Mouse (Mus musculus) MN1 (cell line): ENCODE results near the gene Rc3h1.
"Not testable (repeated sequence)": the region's sequence is repeated elsewhere in the genome, so short reads cannot be mapped to it uniquely, and the experiment has no call there.

Experiments used
- DNase-seq: peaks from one replicate; pipeline ENCODE4 v3.0.0-alpha.2; 2016; ENCODE audit warnings: low spot score

Gene Rc3h1

GRCm38 (mm10) chr1:160963199-160963598 is 57.0 kb downstream of the Rc3h1 start:
- DNase-seq, result no peak

GRCm38 (mm10) chr1:160967268-160967667 is 61.0 kb downstream of the Rc3h1 start:
- DNase-seq, result no peak

- no peak for DNase-seq
Observed at GRCm38 (mm10) chr1:160968643-160969042, 62.4 kb downstream of the Rc3h1 start.

- no peak for DNase-seq
Observed at GRCm38 (mm10) chr1:160978071-160978735, 72.0 kb downstream of the Rc3h1 start, which contains the start of gene Serpinc1. Gene Serpinc1, plus strand, starts transcription at chr1:160978585.

GRCm38 (mm10) chr1:160980021-160980420 is 73.8 kb downstream of the Rc3h1 start:
- DNase-seq, result no peak

- no peak for DNase-seq
Observed at GRCm38 (mm10) chr1:160980537-160981234, 74.5 kb downstream of the Rc3h1 start.

GRCm38 (mm10) chr1:160981337-160981736 is 75.1 kb downstream of the Rc3h1 start:
- DNase-seq, result no peak

GRCm38 (mm10) chr1:160982887-160983286 is 76.7 kb downstream of the Rc3h1 start:
- DNase-seq, result no peak

GRCm38 (mm10) chr1:160984731-160985130 is 78.5 kb downstream of the Rc3h1 start:
- not testable (repeated sequence) for DNase-seq

GRCm38 (mm10) chr1:160985477-160985876 is 79.3 kb downstream of the Rc3h1 start:
- DNase-seq, result no peak

GRCm38 (mm10) chr1:160986881-160987635 is 80.8 kb downstream of the Rc3h1 start:
- no peak for DNase-seq

- no peak for DNase-seq
Observed at GRCm38 (mm10) chr1:160989395-160989794, 83.2 kb downstream of the Rc3h1 start.

- DNase-seq, result no peak
Observed at GRCm38 (mm10) chr1:160993851-160994250, 87.6 kb downstream of the Rc3h1 start.

- no peak for DNase-seq
Observed at GRCm38 (mm10) chr1:161004942-161005341, 98.7 kb downstream of the Rc3h1 start.

GRCm38 (mm10) chr1:161005526-161005925 is 99.3 kb downstream of the Rc3h1 start:
- no peak for DNase-seq

GRCm38 (mm10) chr1:161006471-161006870 is 100.3 kb downstream of the Rc3h1 start:
- no peak for DNase-seq

GRCm38 (mm10) chr1:161008038-161008437 is 101.8 kb downstream of the Rc3h1 start:
- DNase-seq, result no peak

GRCm38 (mm10) chr1:161010436-161010835 is 104.2 kb downstream of the Rc3h1 start:
- no peak for DNase-seq

GRCm38 (mm10) chr1:161016378-161016777 is 110.2 kb downstream of the Rc3h1 start:
- DNase-seq, result no peak

GRCm38 (mm10) chr1:161020051-161020450 is 113.8 kb downstream of the Rc3h1 start:
- DNase-seq, result no peak
